Comparison of ENCODE assay signal across 8 mouse cellular contexts in genomic region chr3:62507206-62507647, GRCm38 (mm10). TPM values are rescaled to one million over a fixed set of nuclear protein-coding genes. Genes with fewer than 3 reads are reported as not detected.
DNase-seq lines count a peak whose midpoint lies in the region; ATAC-seq and TF ChIP-seq lines count a peak whose summit lies in the region.

No protein-coding gene starts in this region.

- H3K9ac ChIP-seq in limb, embryonic 15.5 days: no peak overlapping the region
- 0 out of 2 replicates have a peak overlapping the region, but pooled peaks have one; percentile 14 for H3K9ac ChIP-seq in stomach, embryonic 16.5 days (ENCODE audit: low read length)

- no peak for TF ChIP-seq POLR2A in testis, adult 2 months (IDR thresholded peaks at IDR 0.05; ENCODE audit: control insufficient read depth, low read depth, low read length)

- H3K27ac ChIP-seq in gastrocnemius, adult 2 months: peak overlapping the region; percentile 84
- H3K27ac ChIP-seq in testis, adult 2 months (ENCODE audit: control insufficient read depth, insufficient read depth, low read depth, low read length): peak overlapping the region; percentile 57
- H3K27ac ChIP-seq in limb, embryonic 15.5 days: 0 out of 2 replicates have a peak overlapping the region, but pooled peaks have one; percentile 96
- no peak overlapping the region for H3K27ac ChIP-seq in stomach, embryonic 16.5 days (ENCODE audit: low read length)

- no peak for TF ChIP-seq CTCF in gastrocnemius, adult 2 months (IDR thresholded peaks at IDR 0.05)
- no peak for TF ChIP-seq CTCF in testis, adult 2 months (IDR thresholded peaks at IDR 0.05; ENCODE audit: control insufficient read depth, insufficient read depth, insufficient replicate concordance, low read depth, low read length)

- H3K27me3 ChIP-seq in testis, adult 2 months (ENCODE audit: control insufficient read depth, insufficient read depth, low read length): no peaks in the 10 kb centered on the region
- H3K27me3 ChIP-seq in limb, embryonic 15.5 days: no peaks in the 10 kb centered on the region
- no peaks in the 10 kb centered on the region for H3K27me3 ChIP-seq in stomach, embryonic 16.5 days (ENCODE audit: control insufficient read depth, insufficient read depth, low read length)

- intact Hi-C loops in gastrocnemius, adult 2 months (cut with DNase I): no loop called here

- 36% methylated on average over 5 of the region's 5 CpGs for WGBS in limb, embryonic 15.5 days
- WGBS in stomach, embryonic 16.5 days: 40% methylated on average over 5 of the region's 5 CpGs

- peak overlapping the region; percentile 79 for H3K4me3 ChIP-seq in gastrocnemius, adult 2 months
- H3K4me3 ChIP-seq in testis, adult 2 months (ENCODE audit: control insufficient read depth, low read depth, low read length): peak overlapping the region; percentile 86
- H3K4me3 ChIP-seq in limb, embryonic 15.5 days: peak overlapping the region; percentile 81
- H3K4me3 ChIP-seq in stomach, embryonic 16.5 days (replicated peaks; ENCODE audit: low read length): peak overlapping the region; percentile 82

- no peaks in the 10 kb centered on the region for H3K36me3 ChIP-seq in testis, adult 2 months (ENCODE audit: control insufficient read depth, insufficient read depth, low read length)
- H3K36me3 ChIP-seq in limb, embryonic 15.5 days: no peaks in the 10 kb centered on the region
- no peaks in the 10 kb centered on the region for H3K36me3 ChIP-seq in stomach, embryonic 16.5 days (ENCODE audit: control insufficient read depth, insufficient read depth, low read length)

- 0 out of 2 replicates have a peak, but pooled peaks have one; percentile 32 for ATAC-seq in limb, embryonic 15.5 days (ENCODE audit: insufficient number of reproducible peaks, low FRiP score, low TSS enrichment, low read depth)
- 0 out of 2 replicates have a peak, but pooled peaks have one; percentile 6 for ATAC-seq in stomach, embryonic 16.5 days (ENCODE audit: insufficient read depth, low FRiP score)

- no peaks in the 10 kb centered on the region for H3K4me1 ChIP-seq in testis, adult 2 months (ENCODE audit: control insufficient read depth, insufficient read depth, low read length)
- H3K4me1 ChIP-seq in limb, embryonic 15.5 days: peaks cover 6% of the 10 kb centered on the region
- peaks cover 11% of the 10 kb centered on the region for H3K4me1 ChIP-seq in stomach, embryonic 16.5 days (ENCODE audit: control insufficient read depth, insufficient read depth, low read length)

- H3K9me3 ChIP-seq in limb, embryonic 15.5 days: no peaks in the 10 kb centered on the region
- no peaks in the 10 kb centered on the region for H3K9me3 ChIP-seq in stomach, embryonic 16.5 days (replicated peaks; ENCODE audit: control insufficient read depth, low read length)

- DNase-seq in gastrocnemius, adult 2 months: no peak
- no peak for DNase-seq in gastrocnemius, adult 18-20 months (ENCODE audit: low spot score)
- no peak for DNase-seq in testis, postnatal 14 days (ENCODE audit: low spot score)
- DNase-seq in cerebellum, adult 8-10 months: no peak
- no peak for DNase-seq in gastrocnemius, postnatal 25 days

- peak overlapping the region; percentile 47 for H3K4me2 ChIP-seq in limb, embryonic 15.5 days
- peak overlapping the region; percentile 65 for H3K4me2 ChIP-seq in stomach, embryonic 16.5 days (ENCODE audit: low read depth, low read length)

RNA-seq across cellular contexts. Expression of gene Dhx36, which starts 0.4 kb away (rescaled TPM):
- total RNA-seq in gastrocnemius, adult 2 months (2021): 10 to 100 TPM; 15.8 to 17.2 TPM
- total RNA-seq in gastrocnemius, adult 18-20 months (2021): 10 to 100 TPM; 13.9 to 15.3 TPM
- 5.2 and 6.4 TPM in 2 replicates for polyA plus RNA-seq in testis, adult 2 months (2012; rRNA removed)
- 19.7 and 25.3 TPM in 2 replicates for polyA plus RNA-seq in limb, embryonic 15.5 days (2015; fragmentation: Nextera tagmentation; extraction: Ambion mirVana)
- polyA plus RNA-seq in stomach, embryonic 16.5 days (2015; fragmentation: Nextera tagmentation; extraction: Ambion mirVana): 10.3 and 11.3 TPM in 2 replicates
- total RNA-seq in gastrocnemius, postnatal 25 days (2021): 10 to 100 TPM; 12.7 TPM
